Mouse (Mus musculus) intestine, embryonic 14.5 days (tissue): ENCODE measurements at regions not wholly inside any gene's neighbourhood (a gene's known extent, or its start where the extent isn't known, plus 50 kb on each side); places are given as distances from the start of the nearest gene placed in this dataset.

ENCODE experiments used
- ATAC-seq: fragments of 200-750 bp; cut with Nextera tagmentation; replicated peaks from 2 replicates; pipeline ENCODE4 v1.8.0; 2017; ENCODE audit warnings: low read depth, moderate number of reproducible peaks, moderate TSS enrichment, moderate library complexity; ENCODE audit not compliant: low FRiP score, low TSS enrichment
- DNase-seq: peaks from one replicate; pipeline ENCODE4 v3.0.0-alpha.2; 2018; ENCODE audit warnings: low spot score
- H3K27ac ChIP-seq: fragments of 300-500 bp; sonication (generic); 2 replicates; pipeline ENCODE4 v1.5.1; 2014; ENCODE audit warnings: low read depth, mild to moderate bottlenecking, control low read depth
- H3K27me3 ChIP-seq: fragments of 300-500 bp; sonication (generic); replicated peaks from 2 replicates; pipeline ENCODE4 v1.6.1; 2014; ENCODE audit warnings: low read length, control low read depth; ENCODE audit not compliant: control insufficient read depth, insufficient read depth
- H3K36me3 ChIP-seq: fragments of 300-500 bp; sonication (generic); 2 replicates; pipeline ENCODE4 v1.6.1; 2014; ENCODE audit warnings: low read length, control low read depth; ENCODE audit not compliant: control insufficient read depth, insufficient read depth
- H3K4me1 ChIP-seq: fragments of 300-500 bp; sonication (generic); replicated peaks from 2 replicates; pipeline ENCODE4 v1.6.1; 2014; ENCODE audit warnings: low read length, control low read depth, mixed read lengths; ENCODE audit not compliant: control insufficient read depth, insufficient read depth
- H3K4me2 ChIP-seq: fragments of 300-500 bp; sonication (generic); 2 replicates; pipeline ENCODE4 v1.6.1; 2014; ENCODE audit warnings: low read length
- H3K4me3 ChIP-seq: fragments of 300-500 bp; sonication (generic); 2 replicates; pipeline ENCODE4 v1.5.1; 2014; ENCODE audit warnings: low read depth, low read length, control low read depth, mixed read lengths
- H3K9ac ChIP-seq: fragments of 300-500 bp; sonication (generic); 2 replicates; pipeline ENCODE4 v1.6.1; 2014; ENCODE audit warnings: mild to moderate bottlenecking, low read length
- H3K9me3 ChIP-seq: fragments of 300-500 bp; sonication (generic); 2 replicates; pipeline ENCODE4 v1.6.1; 2016; ENCODE audit warnings: low read length, control low read depth; ENCODE audit not compliant: control insufficient read depth
- WGBS: fragments of 180-500 bp; shearing (Covaris S2); extraction: QIAGEN DNeasy Blood & Tissue Kit; methylation state at CpG from one replicate; pipeline ENCODE4 v1.1.7; 2014; 5-methylcytosine and 5-hydroxymethylcytosine counted together

DNA sequence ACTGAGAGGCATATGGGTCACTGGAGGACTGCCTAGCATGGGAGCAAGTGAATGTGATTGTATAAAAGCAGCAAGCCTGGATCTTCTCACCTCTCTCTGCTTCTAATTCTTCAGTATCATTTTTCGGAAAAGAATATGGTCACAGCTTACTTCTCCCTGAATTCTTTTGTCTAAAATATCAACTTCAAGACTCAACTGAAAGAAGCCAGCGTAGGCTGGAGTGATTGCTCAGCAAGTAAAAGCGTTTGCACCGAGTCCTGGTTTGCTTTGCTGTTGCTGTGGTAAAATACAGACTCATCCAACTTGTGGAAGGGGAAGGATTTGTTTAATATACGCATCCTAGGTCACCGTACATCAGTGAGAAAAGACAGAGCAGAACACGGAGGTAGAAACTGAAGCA is 2765.9 kb downstream of the 9330182O14Rik start:
- ATAC-seq (no peak), DNase-seq (no peak)
- Histone ChIP-seq H3K27me3 (no peaks in the 10 kb centered on the region), H3K9ac (no peak overlapping the region), H3K4me1 (no peaks in the 10 kb centered on the region), H3K36me3 (no peaks in the 10 kb centered on the region), H3K9me3 (no peaks in the 10 kb centered on the region), H3K4me3 (no peak overlapping the region), H3K4me2 (no peak overlapping the region), H3K27ac (no peak overlapping the region)
- WGBS, result 41% methylated on average over 7 of the region's 7 CpGs

DNA sequence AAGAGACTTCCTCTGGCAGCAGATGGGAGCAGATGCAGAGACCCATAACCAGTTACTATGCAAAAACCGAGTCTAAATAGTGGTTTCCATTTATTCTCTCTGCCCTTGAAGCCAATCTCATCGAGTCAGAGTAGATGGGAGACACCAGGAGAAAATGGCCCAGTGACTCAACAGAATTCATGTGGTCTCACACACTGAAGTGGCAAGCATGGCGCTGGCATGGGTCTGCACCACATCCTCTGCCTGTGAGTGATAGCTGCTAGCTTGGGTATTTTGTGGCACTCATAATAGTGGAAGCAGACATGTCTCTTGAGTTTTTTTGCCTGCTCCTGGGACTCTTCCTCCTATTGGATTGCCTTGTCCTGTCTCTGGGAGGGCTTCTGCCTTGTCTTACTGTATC is 2767.6 kb downstream of the 9330182O14Rik start:
- DNase-seq (no peak), ATAC-seq (no peak)
- H3K4me1 ChIP-seq, result no peaks in the 10 kb centered on the region
- H3K4me3 ChIP-seq, result no peak overlapping the region
- no peak overlapping the region for H3K9ac ChIP-seq
- no peak overlapping the region for H3K4me2 ChIP-seq
- H3K27me3 ChIP-seq, result no peaks in the 10 kb centered on the region
- no peaks in the 10 kb centered on the region for H3K9me3 ChIP-seq
- H3K36me3 ChIP-seq, result no peaks in the 10 kb centered on the region
- WGBS, result 88% methylated on average over 3 of the region's 3 CpGs
- H3K27ac ChIP-seq, result no peak overlapping the region

GRCm38 (mm10) chr15:42911357-42911756 is 2777.2 kb downstream of the 9330182O14Rik start:
- DNase-seq (no peak), ATAC-seq (no peak)
- H3K27me3 ChIP-seq, result no peaks in the 10 kb centered on the region
- H3K9ac ChIP-seq, result no peak overlapping the region
- H3K9me3 ChIP-seq, result no peaks in the 10 kb centered on the region
- no peaks in the 10 kb centered on the region for H3K4me1 ChIP-seq
- H3K4me3 ChIP-seq, result no peak overlapping the region
- H3K27ac ChIP-seq, result no peak overlapping the region
- 96% methylated on average over 2 of the region's 2 CpGs for WGBS
- no peak overlapping the region for H3K4me2 ChIP-seq
- no peaks in the 10 kb centered on the region for H3K36me3 ChIP-seq

- no peak overlapping the region for H3K4me2 ChIP-seq
- H3K27me3 ChIP-seq, result no peaks in the 10 kb centered on the region
- H3K9ac ChIP-seq, result no peak overlapping the region
- no peak for ATAC-seq
- no peak overlapping the region for H3K4me3 ChIP-seq
- DNase-seq, result no peak
- H3K36me3 ChIP-seq, result no peaks in the 10 kb centered on the region
- 49% methylated on average over 4 of the region's 4 CpGs for WGBS
- H3K4me1 ChIP-seq, result no peaks in the 10 kb centered on the region
- no peak overlapping the region for H3K27ac ChIP-seq
- no peaks in the 10 kb centered on the region for H3K9me3 ChIP-seq
Observed at GRCm38 (mm10) chr15:42912880-42913279, 2778.7 kb downstream of the 9330182O14Rik start.

- Histone ChIP-seq H3K27ac (no peak overlapping the region), H3K4me2 (no peak overlapping the region), H3K4me3 (no peak overlapping the region), H3K27me3 (no peaks in the 10 kb centered on the region), H3K9ac (no peak overlapping the region), H3K9me3 (no peaks in the 10 kb centered on the region), H3K36me3 (no peaks in the 10 kb centered on the region), H3K4me1 (no peaks in the 10 kb centered on the region)
- no peak for ATAC-seq
- 74% methylated on average over 2 of the region's 2 CpGs for WGBS
- DNase-seq, result no peak
Observed at GRCm38 (mm10) chr15:42913285-42913684, 2779.1 kb downstream of the 9330182O14Rik start.

DNA sequence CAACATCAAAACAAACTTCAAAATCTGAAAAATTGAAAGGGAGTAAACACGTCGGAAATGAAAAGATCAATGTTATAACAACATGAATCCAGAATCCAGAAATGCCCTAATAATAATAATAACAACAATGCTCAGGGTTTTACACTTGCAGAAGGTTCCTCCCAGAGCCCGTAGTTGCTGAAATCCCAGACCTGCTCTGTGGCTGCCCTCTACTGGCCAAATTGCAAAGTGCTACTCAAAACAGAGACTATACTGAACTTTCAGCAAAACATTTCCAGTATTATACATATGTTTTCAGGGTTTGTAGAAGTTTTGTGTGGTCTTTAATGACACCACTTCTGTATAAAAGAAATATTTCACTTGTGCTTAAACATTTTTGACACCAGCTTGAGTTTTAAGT is 2779.9 kb downstream of the 9330182O14Rik start:
- no peak overlapping the region for H3K4me2 ChIP-seq
- WGBS, result 12% methylated on average over 3 of the region's 3 CpGs
- ATAC-seq, result no peak

DNA sequence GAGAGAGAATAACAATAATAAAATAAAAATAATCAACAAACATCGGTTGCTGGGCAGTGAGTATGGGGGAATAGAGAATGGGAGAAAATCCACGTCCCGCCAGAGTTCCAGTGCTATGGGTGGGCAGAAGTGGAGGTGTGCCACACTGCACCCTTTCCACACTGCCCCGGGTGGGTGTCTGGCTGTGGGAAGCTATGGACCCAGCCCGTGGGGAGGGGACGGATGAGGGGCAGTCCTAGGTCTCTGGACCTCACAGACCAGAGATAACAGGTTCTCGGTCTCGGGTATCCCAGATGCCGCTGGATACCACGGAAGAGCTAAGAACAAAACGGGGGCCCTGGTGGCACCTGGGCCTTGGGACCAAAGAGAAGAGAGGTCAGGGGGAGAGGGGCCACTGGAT is 2781.0 kb downstream of the 9330182O14Rik start:
- WGBS, result 85% methylated on average over 11 of the region's 11 CpGs
- DNase-seq, result no peak
- H3K4me3 ChIP-seq, result no peak overlapping the region
- no peaks in the 10 kb centered on the region for H3K36me3 ChIP-seq
- H3K4me2 ChIP-seq, result no peak overlapping the region
- no peak overlapping the region for H3K27ac ChIP-seq
- H3K9me3 ChIP-seq, result no peaks in the 10 kb centered on the region
- no peak for ATAC-seq
- H3K4me1 ChIP-seq, result no peaks in the 10 kb centered on the region
- no peaks in the 10 kb centered on the region for H3K27me3 ChIP-seq
- H3K9ac ChIP-seq, result no peak overlapping the region

More for the DNA sequence above, 2779.9 kb downstream of the 9330182O14Rik start:
- Histone ChIP-seq H3K27ac (no peak overlapping the region), H3K9ac (no peak overlapping the region), H3K27me3 (no peaks in the 10 kb centered on the region), H3K9me3 (no peaks in the 10 kb centered on the region), H3K4me3 (no peak overlapping the region), H3K4me1 (no peaks in the 10 kb centered on the region), H3K36me3 (no peaks in the 10 kb centered on the region)
- DNase-seq, result peak; percentile 85

DNA sequence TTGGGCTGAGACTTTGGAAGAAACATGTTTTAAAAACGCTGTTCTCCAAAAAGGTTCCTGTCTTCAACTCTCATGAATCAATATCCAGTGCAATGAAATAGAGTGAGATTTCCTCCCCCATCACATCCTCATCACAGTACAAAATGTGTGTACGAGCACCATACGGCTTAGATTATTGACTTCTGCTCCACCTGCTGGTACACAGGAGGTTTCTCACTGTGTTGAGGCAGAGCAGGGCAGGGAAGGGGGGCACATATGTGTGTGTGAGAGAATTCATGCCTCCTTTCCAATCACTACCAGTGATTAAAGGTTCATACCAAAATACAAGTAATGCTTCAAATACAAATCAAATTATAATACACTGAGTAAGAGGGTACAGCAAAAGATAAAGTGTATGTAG is 2787.5 kb downstream of the 9330182O14Rik start:
- Histone ChIP-seq H3K36me3 (no peaks in the 10 kb centered on the region), H3K4me1 (no peaks in the 10 kb centered on the region), H3K9me3 (no peaks in the 10 kb centered on the region), H3K4me2 (no peak overlapping the region), H3K4me3 (no peak overlapping the region), H3K27ac (no peak overlapping the region), H3K27me3 (no peaks in the 10 kb centered on the region), H3K9ac (no peak overlapping the region)
- 55% methylated on average over 3 of the region's 3 CpGs for WGBS
- no peak for DNase-seq
- no peak for ATAC-seq

- Histone ChIP-seq H3K27me3 (no peaks in the 10 kb centered on the region), H3K4me2 (no peak overlapping the region), H3K36me3 (no peaks in the 10 kb centered on the region), H3K27ac (no peak overlapping the region), H3K4me1 (no peaks in the 10 kb centered on the region), H3K9ac (no peak overlapping the region), H3K4me3 (no peak overlapping the region), H3K9me3 (no peaks in the 10 kb centered on the region)
- WGBS, result 69% methylated on average over 4 of the region's 4 CpGs
- ATAC-seq (no peak), DNase-seq (no peak)
Observed at GRCm38 (mm10) chr15:42928331-42928730, 2794.2 kb downstream of the 9330182O14Rik start.
